Mouse (Mus musculus) C2C12 (cell line): ENCODE results near the gene Trp53. TPM values are rescaled to one million over a fixed set of nuclear protein-coding genes. Genes with fewer than 3 reads are reported as not detected.

ENCODE experiments used
- H3K27me3 ChIP-seq: one replicate; pipeline ENCODE4 v1.6.1; 2011; ENCODE audit not compliant: control insufficient read depth, insufficient read depth, insufficient read length
- H3K36me3 ChIP-seq: one replicate; pipeline ENCODE4 v1.6.1; 2011; ENCODE audit not compliant: control insufficient read depth, insufficient read depth
- H3K4me3 ChIP-seq: one replicate; pipeline ENCODE4 v1.5.1; 2011; ENCODE audit warnings: mild to moderate bottlenecking, control low read depth; ENCODE audit not compliant: poor library complexity, insufficient read depth, severe bottlenecking
- H3K79me2 ChIP-seq: one replicate; pipeline ENCODE4 v1.6.1; 2011; ENCODE audit not compliant: control insufficient read depth, insufficient read depth
- H3K79me3 ChIP-seq: one replicate; pipeline ENCODE4 v1.6.1; 2011; ENCODE audit warnings: low read depth, control low read depth
- H3ac ChIP-seq: one replicate; pipeline ENCODE3; 2011; ENCODE audit warnings: low read depth; ENCODE audit not compliant: control insufficient read depth, insufficient read length
- CEBPB ChIP-seq: IDR thresholded peaks from one replicate; pipeline ENCODE4 v1.6.1; 2011; ENCODE audit warnings: low read depth, mild to moderate bottlenecking, control low read depth, moderate library complexity
- CTCF ChIP-seq: IDR thresholded peaks from one replicate; pipeline ENCODE4 v1.5.1; 2011; ENCODE audit not compliant: control insufficient read depth, insufficient read depth, insufficient read length
- FOSL1 ChIP-seq: IDR thresholded peaks from one replicate; pipeline ENCODE4 v1.8.0; 2011; ENCODE audit warnings: mild to moderate bottlenecking, low read length; ENCODE audit not compliant: poor library complexity, insufficient read depth, severe bottlenecking
- MAX ChIP-seq: IDR thresholded peaks from one replicate; pipeline ENCODE4 v1.6.1; 2011; ENCODE audit warnings: mild to moderate bottlenecking, control low read depth
- MYOD1 ChIP-seq: IDR thresholded peaks from one replicate; pipeline ENCODE4 v1.6.1; 2011; ENCODE audit warnings: low read depth; ENCODE audit not compliant: control insufficient read depth, insufficient read length
- MYOG ChIP-seq: IDR thresholded peaks from one replicate; pipeline ENCODE4 v1.6.1; 2011; ENCODE audit not compliant: control insufficient read depth, insufficient read length; ENCODE audit errors: extremely low read depth
- USF1 ChIP-seq: IDR thresholded peaks from one replicate; pipeline ENCODE4 v1.6.1; 2011; ENCODE audit warnings: low read depth, mild to moderate bottlenecking, control low read depth, moderate library complexity
- polyA plus RNA-seq: library from polyadenylated mRNA; unstranded; fragments of >200 nt; fragmentation: generic; extraction: Trizol; gene quantifications from one replicate; pipeline ENCODE4 v1.2.1, GENCODE M21; 2012; ENCODE audit warnings: missing spikeins

The Trp53 gene
- polyA plus RNA-seq, 1 experiment = 226 TPM

DNA sequence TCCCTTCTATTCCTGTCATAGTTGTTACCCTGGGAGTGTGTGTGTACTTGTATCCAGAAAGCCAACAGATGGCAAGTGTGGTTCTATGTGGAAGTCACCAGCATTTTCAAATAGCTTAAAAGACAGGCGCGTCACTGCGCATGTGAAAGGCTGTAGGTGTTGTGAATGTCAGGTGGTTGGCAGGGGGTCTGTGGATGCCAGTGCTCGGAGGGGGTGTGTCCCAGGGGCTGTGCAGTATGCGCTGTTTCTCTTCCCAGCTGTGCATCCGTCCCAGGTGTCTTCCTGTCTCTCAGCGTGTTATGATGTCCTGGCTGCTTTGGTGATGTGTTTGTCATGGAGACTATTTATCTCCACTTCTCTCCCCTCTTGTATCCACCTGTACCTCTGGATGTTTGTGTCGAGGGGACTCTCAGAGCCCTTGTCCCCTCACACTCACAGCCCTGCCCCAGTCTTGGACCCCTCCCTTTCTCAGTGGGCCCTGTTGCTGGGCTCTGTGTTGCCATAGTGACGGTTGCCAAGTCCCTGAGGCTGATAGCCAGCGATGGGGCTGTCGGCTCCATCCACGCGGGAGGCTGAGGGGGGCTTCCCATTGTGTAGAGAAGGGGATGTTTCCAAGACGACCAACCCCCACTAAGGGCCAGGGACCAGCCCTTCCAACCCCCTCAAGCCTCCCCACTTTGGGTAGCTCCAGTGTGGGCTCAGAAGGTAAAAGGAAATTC, 27.4 kb upstream of the Trp53 start:
- H3K36me3 ChIP-seq = no peaks in the 10 kb centered on the region
- H3K79me3 ChIP-seq = no peaks in the 10 kb centered on the region
- no peak overlapping the region for H3ac ChIP-seq
- no peaks in the 10 kb centered on the region for H3K27me3 ChIP-seq
- TF ChIP-seq CEBPB (no peak), FOSL1 (no peak), MAX (no peak), MYOD1 (no peak), CTCF (no peak), USF1 (no peak), MYOG (no peak)
- H3K79me2 ChIP-seq = no peaks in the 10 kb centered on the region
- H3K4me3 ChIP-seq = no peak overlapping the region

DNA sequence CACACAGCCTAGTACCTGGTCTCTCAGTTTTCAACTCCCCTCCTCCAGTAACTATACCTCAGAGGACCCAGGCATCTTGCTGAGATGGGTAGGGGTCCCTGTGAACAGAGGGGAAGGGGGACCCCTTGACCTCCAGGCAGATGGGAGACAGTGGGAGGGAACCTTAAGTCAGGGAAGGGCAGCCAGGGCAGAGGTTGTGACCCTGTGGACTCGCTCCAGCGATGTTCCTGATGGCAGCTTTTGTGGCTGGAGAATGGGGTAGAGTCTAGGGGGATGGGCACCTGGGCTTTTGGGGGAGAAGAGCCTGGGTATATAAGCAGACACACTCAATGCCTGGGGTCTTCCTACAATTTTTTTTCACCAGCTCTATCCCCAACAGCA, 26.8 kb upstream of the Trp53 start:
- H3K4me3 ChIP-seq = no peak overlapping the region

DNA sequence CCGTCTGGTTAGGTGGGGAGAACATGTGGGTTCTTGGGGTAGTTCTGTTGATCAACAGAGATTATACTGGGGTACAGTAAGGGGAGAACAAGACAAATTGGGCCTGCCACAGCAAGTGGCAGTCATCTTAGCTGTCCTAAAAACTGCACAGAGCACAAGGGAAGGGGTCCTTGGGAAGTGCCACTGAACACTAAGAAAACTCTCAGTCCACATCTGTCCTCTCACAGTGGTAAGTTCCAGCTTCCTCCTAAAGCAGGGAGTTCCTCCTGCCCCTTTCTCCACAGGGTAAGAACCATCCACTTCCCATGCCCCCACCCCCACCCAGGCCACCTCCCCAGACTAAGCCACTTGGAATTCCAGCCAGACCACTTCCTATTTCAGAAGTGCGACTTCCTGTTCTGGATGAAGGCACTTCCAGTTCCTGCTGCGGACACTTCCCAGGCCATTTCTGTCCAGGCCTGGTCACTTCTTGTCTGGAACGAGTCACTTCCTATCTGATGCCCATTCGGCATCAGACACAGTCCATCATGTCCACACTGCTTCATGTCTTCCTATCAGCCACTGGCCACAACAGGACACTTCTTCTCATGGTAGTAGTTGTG, 25.5 kb upstream of the Trp53 start:
- H3K79me2 ChIP-seq = no peaks in the 10 kb centered on the region

More for the DNA sequence above, 26.8 kb upstream of the Trp53 start:
- no peak for TF ChIP-seq CTCF
- TF ChIP-seq FOSL1 = no peak
- TF ChIP-seq MAX = no peak
- TF ChIP-seq MYOG = no peak
- TF ChIP-seq MYOD1 = no peak
- no peak for TF ChIP-seq CEBPB
- no peak for TF ChIP-seq USF1
- Histone ChIP-seq H3ac (no peak overlapping the region), H3K27me3 (no peaks in the 10 kb centered on the region), H3K79me2 (no peaks in the 10 kb centered on the region), H3K79me3 (no peaks in the 10 kb centered on the region), H3K36me3 (no peaks in the 10 kb centered on the region)

DNA sequence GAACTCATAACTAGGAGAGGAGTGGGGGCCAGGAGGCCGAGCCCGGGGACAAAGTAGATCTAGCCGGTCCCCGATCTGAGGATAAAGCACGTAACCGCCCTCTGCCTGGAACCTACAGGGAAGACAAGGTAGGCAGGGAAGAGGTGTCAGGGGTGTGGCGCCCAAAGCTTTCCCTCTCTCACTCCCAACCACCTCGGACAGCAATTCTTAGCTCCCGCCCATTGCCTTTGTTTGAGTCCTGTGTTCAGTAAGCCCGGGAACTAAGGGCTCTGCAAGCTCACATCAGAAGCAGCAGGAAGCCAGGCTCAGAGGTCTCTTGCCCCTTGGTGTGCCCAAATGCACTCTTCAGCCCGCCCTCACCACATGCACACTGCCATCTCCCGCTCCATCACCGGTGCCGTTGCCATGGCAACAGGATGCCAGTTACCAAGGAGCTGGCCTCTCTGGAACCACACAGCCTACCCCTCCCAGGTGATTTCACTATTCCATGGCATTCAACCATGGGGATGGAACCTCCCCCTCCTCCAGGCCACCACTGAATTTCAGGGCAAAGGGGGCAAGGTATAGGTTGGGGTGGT, 22.7 kb upstream of the Trp53 start:
- H3K79me2 ChIP-seq = no peaks in the 10 kb centered on the region
- H3K4me3 ChIP-seq = no peak overlapping the region
- H3ac ChIP-seq = no peak overlapping the region
- TF ChIP-seq CTCF (no peak), FOSL1 (no peak), MYOD1 (no peak), MAX (no peak), MYOG (no peak), CEBPB (no peak), USF1 (no peak)
- no peaks in the 10 kb centered on the region for H3K27me3 ChIP-seq
- H3K36me3 ChIP-seq = peaks cover 12% of the 10 kb centered on the region
- no peaks in the 10 kb centered on the region for H3K79me3 ChIP-seq

More for the DNA sequence above, 25.5 kb upstream of the Trp53 start:
- Histone ChIP-seq H3K79me3 (no peaks in the 10 kb centered on the region), H3ac (no peak overlapping the region), H3K36me3 (no peaks in the 10 kb centered on the region), H3K27me3 (no peaks in the 10 kb centered on the region), H3K4me3 (no peak overlapping the region)
- TF ChIP-seq CEBPB (no peak), USF1 (no peak), FOSL1 (no peak), MYOD1 (no peak), CTCF (no peak), MAX (no peak), MYOG (no peak)

DNA sequence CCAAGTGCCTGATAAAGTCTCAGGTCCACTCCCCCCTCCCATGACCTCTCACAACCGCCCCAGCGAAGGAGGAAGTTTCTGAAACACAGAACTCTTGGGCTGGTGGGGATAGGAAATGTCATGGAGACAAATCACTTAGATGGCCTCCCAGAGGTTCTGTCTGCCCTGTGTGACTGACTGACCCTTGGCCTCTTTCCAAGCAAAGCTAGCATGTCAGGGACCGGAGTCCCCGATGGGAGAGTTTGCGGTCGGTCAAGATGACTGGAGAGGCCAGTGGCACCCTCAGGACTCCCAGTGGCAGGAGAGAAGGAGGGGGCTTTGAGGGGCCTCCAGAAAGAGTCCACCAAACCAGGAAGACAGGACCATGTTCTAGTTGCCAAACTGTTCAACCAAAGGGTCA, 21.4 kb upstream of the Trp53 start:
- Histone ChIP-seq H3ac (no peak overlapping the region), H3K79me2 (no peaks in the 10 kb centered on the region), H3K27me3 (no peaks in the 10 kb centered on the region), H3K4me3 (no peak overlapping the region), H3K79me3 (no peaks in the 10 kb centered on the region), H3K36me3 (peaks cover 20% of the 10 kb centered on the region)
- TF ChIP-seq MYOD1 (no peak), CEBPB (no peak), MAX (no peak), FOSL1 (no peak), USF1 (no peak), MYOG (no peak), CTCF (no peak)
